Mouse (Mus musculus) embryonic facial prominence, embryonic 11.5 days (tissue): Measurements from ENCODE around the gene Abhd14b. TPM values are rescaled to one million over a fixed set of nuclear protein-coding genes. Genes with fewer than 3 reads are reported as not detected.

Experiments
- polyA plus RNA-seq: library from polyadenylated mRNA; unstranded; fragments of >200 nt; fragmentation: Nextera tagmentation; extraction: Ambion mirVana; gene quantifications from 2 replicates; pipeline ENCODE4 v1.2.1, GENCODE M21; 2014

Abhd14b gene
- polyA plus RNA-seq, 1 experiment from 2014 or later: 4.9 TPM

Other genes starting within 250 kb of the Abhd14b start
- 25.8 and 29.1 TPM in 2 replicates for gene Ppm1m, start 247.7 kb upstream of the Abhd14b start, polyA plus RNA-seq
- gene Twf2, start 244.4 kb upstream of the Abhd14b start, polyA plus RNA-seq: 66.5 and 75.5 TPM in 2 replicates
- not detected in 2 replicates for gene Tlr9, start 224.9 kb upstream of the Abhd14b start, polyA plus RNA-seq
- 95.1 and 97.4 TPM in 2 replicates for gene Alas1, start 198.8 kb upstream of the Abhd14b start, polyA plus RNA-seq
- gene Poc1a, start 166.4 kb upstream of the Abhd14b start, polyA plus RNA-seq: 29.7 and 34.2 TPM in 2 replicates
- gene Dusp7, start 78.8 kb upstream of the Abhd14b start, polyA plus RNA-seq: 52.2 and 55.1 TPM in 2 replicates
- gene Rpl29, start 18.0 kb upstream of the Abhd14b start, polyA plus RNA-seq: 1,035 and 1,040 TPM in 2 replicates
- gene Acy1, start 9.1 kb upstream of the Abhd14b start, polyA plus RNA-seq: 36.9 and 41.2 TPM in 2 replicates
- gene Abhd14a, start 219 bp downstream of the Abhd14b start, polyA plus RNA-seq: 41.9 and 43.5 TPM in 2 replicates
- gene Pcbp4, start 5.8 kb downstream of the Abhd14b start, polyA plus RNA-seq: 165 and 189 TPM in 2 replicates
- gene Gpr62, start 18.5 kb downstream of the Abhd14b start, polyA plus RNA-seq: 0.10 and 0.31 TPM in 2 replicates
- gene Rrp9, start 28.5 kb downstream of the Abhd14b start, polyA plus RNA-seq: 43.2 and 48.6 TPM in 2 replicates
- gene Parp3, start 29.5 kb downstream of the Abhd14b start, polyA plus RNA-seq: 1.8 and 1.9 TPM in 2 replicates
- gene Iqcf1, start 52.5 kb downstream of the Abhd14b start, polyA plus RNA-seq: not detected in 2 replicates
- gene Iqcf5, start 67.1 kb downstream of the Abhd14b start, polyA plus RNA-seq: not detected in 2 replicates
- gene Iqcf3, start 114.2 kb downstream of the Abhd14b start, polyA plus RNA-seq: not detected in 2 replicates
- not detected in 2 replicates for gene Iqcf4, start 123.5 kb downstream of the Abhd14b start, polyA plus RNA-seq
- gene Iqcf6, start 179.1 kb downstream of the Abhd14b start, polyA plus RNA-seq: not detected in 2 replicates
- gene Grm2, start 208.6 kb downstream of the Abhd14b start, polyA plus RNA-seq: 3.6 TPM in 2 replicates
- gene Tex264, start 238.5 kb downstream of the Abhd14b start, polyA plus RNA-seq: 32.1 and 32.4 TPM in 2 replicates